Mouse (Mus musculus): ENCODE results near the gene Mgat3. TPM values are rescaled to one million over a fixed set of nuclear protein-coding genes. Genes with fewer than 3 reads are reported as not detected.

Gene Mgat3
- polyA plus RNA-seq, 1 experiment from 2014 or later: 5.8 TPM

GRCm38 (mm10) chr15:80188927-80189326 is 15.4 kb downstream of the Mgat3 start:
- Histone ChIP-seq H3K9ac (ENCODE audit: low read length) (no peak overlapping the region), H3K27me3 (ENCODE audit: control insufficient read depth, insufficient read depth, low read length) (no peaks in the 10 kb centered on the region), H3K9me3 (ENCODE audit: control insufficient read depth, low read length) (no peaks in the 10 kb centered on the region), H3K36me3 (ENCODE audit: control insufficient read depth, insufficient read depth, low read length) (no peaks in the 10 kb centered on the region), H3K4me1 (replicated peaks; ENCODE audit: control insufficient read depth, insufficient read depth) (peaks cover 5% of the 10 kb centered on the region; the same call in 1 of the 2 replicates), H3K4me2 (replicated peaks; ENCODE audit: low read depth) (no peak overlapping the region), H3K4me3 (ENCODE audit: low read depth, low read length) (no peak overlapping the region), H3K27ac (replicated peaks) (peak overlapping the region; percentile 30; the same call in 1 of the 2 replicates)
- TF ChIP-seq EP300 (optimal IDR thresholded peaks at IDR 0.05) (no peak), CTCF (IDR thresholded peaks at IDR 0.05; ENCODE audit: low read depth) (0 out of 2 replicates have a peak, but pooled peaks have one; percentile 9)
- WGBS: 62% methylated on average over 5 of the region's 5 CpGs
- DNase-seq (ENCODE audit: low spot score): no peak
- ATAC-seq (ENCODE audit: low FRiP score, low TSS enrichment): 0 out of 2 replicates have a peak, but pooled peaks have one; percentile 7

DNA sequence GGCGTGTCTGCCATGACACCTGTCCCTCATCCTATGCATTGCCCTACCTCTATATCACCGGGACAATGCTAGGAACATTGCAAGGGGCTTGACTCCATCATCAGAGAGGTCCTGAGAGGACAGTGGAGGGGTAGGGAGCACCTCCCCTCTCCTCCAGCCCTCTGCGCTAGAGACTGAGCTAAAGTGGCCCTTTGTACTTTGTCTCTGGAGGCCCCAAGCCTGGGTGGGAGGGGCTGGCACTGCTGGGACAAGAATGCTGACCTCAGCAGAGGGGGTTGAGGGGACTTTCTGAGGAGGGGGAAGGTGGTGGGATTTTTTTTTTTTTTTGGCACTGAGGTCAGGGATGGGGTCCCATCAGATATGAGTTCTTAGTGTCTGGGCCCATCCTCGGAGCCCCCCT is 16.6 kb downstream of the Mgat3 start:
- no peaks in the 10 kb centered on the region for H3K9me3 ChIP-seq (ENCODE audit: control insufficient read depth, low read length)
- no peak overlapping the region for H3K4me3 ChIP-seq (ENCODE audit: low read depth, low read length)
- no peaks in the 10 kb centered on the region for H3K27me3 ChIP-seq (ENCODE audit: control insufficient read depth, insufficient read depth, low read length)
- 61% methylated on average over 4 of the region's 4 CpGs for WGBS
- peaks cover 5% of the 10 kb centered on the region; the same call in 1 of the 2 replicates for H3K4me1 ChIP-seq (replicated peaks; ENCODE audit: control insufficient read depth, insufficient read depth)
- TF ChIP-seq CTCF (IDR thresholded peaks at IDR 0.05; ENCODE audit: low read depth): no peak
- no peak for TF ChIP-seq EP300 (optimal IDR thresholded peaks at IDR 0.05)
- ATAC-seq (ENCODE audit: low FRiP score, low TSS enrichment): no peak
- DNase-seq (ENCODE audit: low spot score): no peak
- no peak overlapping the region for H3K4me2 ChIP-seq (replicated peaks; ENCODE audit: low read depth)
- H3K9ac ChIP-seq (ENCODE audit: low read length): no peak overlapping the region
- no peaks in the 10 kb centered on the region for H3K36me3 ChIP-seq (ENCODE audit: control insufficient read depth, insufficient read depth, low read length)
- no peak overlapping the region for H3K27ac ChIP-seq (replicated peaks)

DNA sequence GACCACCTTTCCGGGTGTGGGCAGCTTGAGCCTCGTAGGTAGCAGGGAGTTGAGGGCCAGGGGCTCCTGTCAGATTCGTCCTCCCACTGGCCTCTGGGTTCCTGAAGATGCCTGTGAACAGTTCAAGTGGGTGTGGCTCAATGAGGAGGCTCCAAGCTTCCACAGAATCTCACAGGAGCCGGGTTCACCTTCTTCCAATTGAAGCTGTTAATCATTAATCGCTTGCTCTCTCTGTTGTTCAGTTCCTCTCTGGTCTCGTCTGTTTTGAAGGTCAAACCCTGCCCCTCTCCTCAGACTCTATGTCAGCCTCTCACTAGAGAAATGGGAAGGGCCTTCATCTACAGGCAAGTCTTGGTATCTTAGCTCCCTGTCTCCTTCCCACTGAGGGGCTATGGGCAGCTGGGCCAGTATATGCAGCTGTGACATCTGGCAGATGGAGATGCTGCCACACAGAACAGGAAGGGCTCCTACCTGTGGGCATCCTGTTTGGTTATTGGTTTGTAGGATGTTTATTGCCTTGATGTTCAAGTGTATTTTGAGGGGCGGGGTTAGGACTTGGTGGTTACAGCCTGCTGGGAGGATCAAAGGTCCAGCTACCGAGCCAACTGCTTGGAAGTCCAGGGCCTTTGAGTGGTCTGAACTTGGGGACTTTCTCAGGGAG is 18.2 kb downstream of the Mgat3 start:
- TF ChIP-seq CTCF (IDR thresholded peaks at IDR 0.05; ENCODE audit: low read depth) (no peak), EP300 (optimal IDR thresholded peaks at IDR 0.05) (no peak)
- Histone ChIP-seq H3K4me1 (replicated peaks; ENCODE audit: control insufficient read depth, insufficient read depth) (peaks cover 5% of the 10 kb centered on the region; the same call in 1 of the 2 replicates), H3K4me2 (replicated peaks; ENCODE audit: low read depth) (no peak overlapping the region), H3K4me3 (ENCODE audit: low read depth, low read length) (no peak overlapping the region), H3K27ac (replicated peaks) (no peak overlapping the region), H3K36me3 (ENCODE audit: control insufficient read depth, insufficient read depth, low read length) (no peaks in the 10 kb centered on the region), H3K9ac (ENCODE audit: low read length) (no peak overlapping the region), H3K9me3 (ENCODE audit: control insufficient read depth, low read length) (no peaks in the 10 kb centered on the region), H3K27me3 (ENCODE audit: control insufficient read depth, insufficient read depth, low read length) (no peaks in the 10 kb centered on the region)
- DNase-seq (ENCODE audit: low spot score): no peak
- 51% methylated on average over 8 of the region's 8 CpGs for WGBS
- peak; percentile 35; the same call in 1 of the 2 replicates for ATAC-seq (ENCODE audit: low FRiP score, low TSS enrichment)

DNA sequence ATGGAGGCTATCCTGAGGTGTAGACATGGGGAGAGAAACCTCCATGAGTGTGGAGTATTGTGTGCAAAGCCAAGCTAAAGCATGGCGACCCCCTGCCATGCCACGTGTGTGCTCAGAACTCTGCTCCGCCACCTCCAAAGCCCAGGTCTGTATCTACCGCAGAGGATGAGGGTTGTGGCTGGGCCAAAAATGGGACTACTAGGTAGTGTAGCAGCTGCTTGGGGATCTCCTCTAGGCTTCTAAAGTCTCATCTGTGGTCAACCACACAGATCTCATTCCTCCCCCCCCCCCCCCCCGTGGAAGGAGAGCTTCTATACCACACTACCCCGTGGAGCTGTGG is 18.7 kb downstream of the Mgat3 start:
- no peak for TF ChIP-seq CTCF (IDR thresholded peaks at IDR 0.05; ENCODE audit: low read depth)
- no peak for TF ChIP-seq EP300 (optimal IDR thresholded peaks at IDR 0.05)
- Histone ChIP-seq H3K4me1 (replicated peaks; ENCODE audit: control insufficient read depth, insufficient read depth) (peaks cover 5% of the 10 kb centered on the region; the same call in 1 of the 2 replicates), H3K4me2 (replicated peaks; ENCODE audit: low read depth) (no peak overlapping the region), H3K9me3 (ENCODE audit: control insufficient read depth, low read length) (no peaks in the 10 kb centered on the region), H3K27me3 (ENCODE audit: control insufficient read depth, insufficient read depth, low read length) (no peaks in the 10 kb centered on the region), H3K4me3 (ENCODE audit: low read depth, low read length) (no peak overlapping the region), H3K36me3 (ENCODE audit: control insufficient read depth, insufficient read depth, low read length) (no peaks in the 10 kb centered on the region), H3K27ac (replicated peaks) (no peak overlapping the region), H3K9ac (ENCODE audit: low read length) (no peak overlapping the region)
- no peak; the same call in 1 of the 2 replicates for ATAC-seq (ENCODE audit: low FRiP score, low TSS enrichment)
- no peak for DNase-seq (ENCODE audit: low spot score)
- 87% methylated on average over 6 of the region's 6 CpGs for WGBS

DNA sequence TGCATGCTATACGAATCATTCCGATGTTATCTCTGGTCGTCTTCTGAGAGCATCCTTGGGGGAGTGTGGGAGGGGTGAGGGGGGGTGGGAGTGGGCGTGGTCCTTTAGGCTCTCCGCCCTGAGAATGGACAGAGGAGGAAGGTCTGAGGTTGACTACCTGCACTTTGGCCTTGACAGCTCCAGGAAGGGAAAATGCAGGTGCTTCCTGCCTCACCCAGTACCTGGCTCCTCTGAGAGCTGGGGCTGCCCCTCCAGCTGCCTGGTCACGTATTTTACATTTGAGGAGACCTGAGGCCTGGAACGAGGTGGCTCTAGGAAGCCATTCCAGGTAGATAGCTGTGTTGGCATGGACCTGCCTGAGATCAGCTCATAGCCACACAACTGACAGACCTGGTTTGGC is 19.3 kb downstream of the Mgat3 start:
- Histone ChIP-seq H3K4me3 (ENCODE audit: low read depth, low read length) (no peak overlapping the region), H3K27me3 (ENCODE audit: control insufficient read depth, insufficient read depth, low read length) (no peaks in the 10 kb centered on the region), H3K27ac (replicated peaks) (peak overlapping the region; percentile 69), H3K4me2 (replicated peaks; ENCODE audit: low read depth) (no peak overlapping the region; the same call in 1 of the 2 replicates), H3K9me3 (ENCODE audit: control insufficient read depth, low read length) (no peaks in the 10 kb centered on the region), H3K36me3 (ENCODE audit: control insufficient read depth, insufficient read depth, low read length) (0 out of 2 replicates have a peak, but pooled peaks cover 2% of the 10 kb centered on the region), H3K4me1 (replicated peaks; ENCODE audit: control insufficient read depth, insufficient read depth) (peaks cover 5% of the 10 kb centered on the region; the same call in 1 of the 2 replicates), H3K9ac (ENCODE audit: low read length) (no peak overlapping the region)
- TF ChIP-seq CTCF (IDR thresholded peaks at IDR 0.05; ENCODE audit: low read depth) (no peak), EP300 (optimal IDR thresholded peaks at IDR 0.05) (no peak)
- DNase-seq (ENCODE audit: low spot score) (peak; percentile 50), ATAC-seq (ENCODE audit: low FRiP score, low TSS enrichment) (peak; percentile 45; the same call in 1 of the 2 replicates)
- 64% methylated on average over 7 of the region's 7 CpGs for WGBS

- Histone ChIP-seq H3K9ac (ENCODE audit: low read length) (no peak overlapping the region), H3K27me3 (ENCODE audit: control insufficient read depth, insufficient read depth, low read length) (no peaks in the 10 kb centered on the region), H3K27ac (replicated peaks) (no peak overlapping the region), H3K4me1 (replicated peaks; ENCODE audit: control insufficient read depth, insufficient read depth) (no peaks in the 10 kb centered on the region), H3K4me2 (replicated peaks; ENCODE audit: low read depth) (no peak overlapping the region), H3K36me3 (ENCODE audit: control insufficient read depth, insufficient read depth, low read length) (0 out of 2 replicates have a peak, but pooled peaks cover 2% of the 10 kb centered on the region), H3K4me3 (ENCODE audit: low read depth, low read length) (no peak overlapping the region), H3K9me3 (ENCODE audit: control insufficient read depth, low read length) (no peaks in the 10 kb centered on the region)
- no peak for ATAC-seq (ENCODE audit: low FRiP score, low TSS enrichment)
- DNase-seq (ENCODE audit: low spot score): no peak
- TF ChIP-seq CTCF (IDR thresholded peaks at IDR 0.05; ENCODE audit: low read depth): no peak
- no peak for TF ChIP-seq EP300 (optimal IDR thresholded peaks at IDR 0.05)
- WGBS: 82% methylated on average over 2 of the region's 2 CpGs
Measured at GRCm38 (mm10) chr15:80199556-80199955, 26.0 kb downstream of the Mgat3 start.
